Mouse (Mus musculus): Measurements from ENCODE around the gene Tjp1. TPM values are rescaled to one million over a fixed set of nuclear protein-coding genes. Genes with fewer than 3 reads are reported as not detected.

Gene Tjp1
- polyA plus RNA-seq, 1 experiment from 2014 or later: 18.6 TPM

DNA sequence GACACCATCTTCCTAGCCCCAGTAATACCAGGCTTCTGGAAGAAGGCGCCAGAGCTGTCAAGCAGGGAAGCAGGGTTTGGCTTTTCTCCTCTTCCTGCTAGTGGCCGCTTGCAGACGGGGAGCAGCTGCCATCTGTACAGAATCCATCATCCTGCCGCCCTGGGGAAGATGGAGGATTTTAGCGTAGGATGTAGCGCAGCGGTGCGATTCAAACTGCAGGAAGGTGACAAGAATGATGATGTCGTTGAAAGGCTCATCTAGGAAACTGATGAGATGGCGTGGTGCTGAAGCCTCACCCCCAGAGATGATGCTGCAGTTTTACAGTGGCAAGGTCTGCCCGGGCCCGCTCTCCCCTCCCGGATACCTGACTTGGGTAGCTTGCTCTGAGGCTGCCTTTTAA is 248.3 kb downstream of the Tjp1 start:
- no peak overlapping the region for H3K4me3 ChIP-seq (ENCODE audit: low read depth, low read length)
- DNase-seq (ENCODE audit: low spot score) (no peak), ATAC-seq (replicated peaks; ENCODE audit: insufficient number of reproducible peaks, low FRiP score, low TSS enrichment, low read depth) (no peak)
- WGBS: 87% methylated on average over 13 of the region's 13 CpGs
- H3K4me2 ChIP-seq (ENCODE audit: low read depth, low read length): no peak overlapping the region
- H3K27ac ChIP-seq (replicated peaks; ENCODE audit: low read depth, low read length): no peak overlapping the region
- H3K4me1 ChIP-seq (ENCODE audit: control insufficient read depth, insufficient read depth, low read length): no peaks in the 10 kb centered on the region
- no peak overlapping the region for H3K9ac ChIP-seq (replicated peaks; ENCODE audit: low read length)
- H3K27me3 ChIP-seq (ENCODE audit: control insufficient read depth, insufficient read depth, low read length): no peaks in the 10 kb centered on the region
- no peaks in the 10 kb centered on the region for H3K9me3 ChIP-seq (replicated peaks; ENCODE audit: control insufficient read depth, low read length)
- no peaks in the 10 kb centered on the region for H3K36me3 ChIP-seq (replicated peaks; ENCODE audit: control insufficient read depth, insufficient read depth, low read depth, low read length)

DNA sequence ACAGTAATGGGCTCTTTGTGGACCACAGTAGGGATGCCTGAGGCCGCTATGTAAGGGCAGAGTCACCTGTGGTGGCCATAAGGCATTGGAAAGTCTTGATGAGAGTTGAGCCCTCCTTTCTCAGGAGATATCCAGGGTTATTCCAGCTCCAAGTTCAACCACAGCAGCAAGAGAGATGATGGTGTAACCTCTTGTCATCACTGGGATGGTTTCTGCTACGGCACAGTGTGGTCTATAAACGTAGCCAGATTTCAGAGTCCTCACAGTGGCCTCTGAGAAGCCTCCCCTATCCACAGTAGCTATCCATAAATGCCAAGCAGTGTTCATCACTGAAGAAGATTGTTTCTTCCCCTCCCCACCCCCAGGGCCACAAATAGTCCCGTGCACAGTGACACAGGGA is 251.8 kb downstream of the Tjp1 start:
- Histone ChIP-seq H3K9ac (replicated peaks; ENCODE audit: low read length) (no peak overlapping the region), H3K9me3 (replicated peaks; ENCODE audit: control insufficient read depth, low read length) (no peaks in the 10 kb centered on the region), H3K4me2 (ENCODE audit: low read depth, low read length) (no peak overlapping the region), H3K27me3 (ENCODE audit: control insufficient read depth, insufficient read depth, low read length) (no peaks in the 10 kb centered on the region), H3K4me1 (ENCODE audit: control insufficient read depth, insufficient read depth, low read length) (no peaks in the 10 kb centered on the region), H3K27ac (replicated peaks; ENCODE audit: low read depth, low read length) (no peak overlapping the region), H3K4me3 (ENCODE audit: low read depth, low read length) (no peak overlapping the region), H3K36me3 (replicated peaks; ENCODE audit: control insufficient read depth, insufficient read depth, low read depth, low read length) (no peaks in the 10 kb centered on the region)
- WGBS: 83% methylated on average over 4 of the region's 4 CpGs
- ATAC-seq (replicated peaks; ENCODE audit: insufficient number of reproducible peaks, low FRiP score, low TSS enrichment, low read depth) (no peak), DNase-seq (ENCODE audit: low spot score) (no peak)

DNA sequence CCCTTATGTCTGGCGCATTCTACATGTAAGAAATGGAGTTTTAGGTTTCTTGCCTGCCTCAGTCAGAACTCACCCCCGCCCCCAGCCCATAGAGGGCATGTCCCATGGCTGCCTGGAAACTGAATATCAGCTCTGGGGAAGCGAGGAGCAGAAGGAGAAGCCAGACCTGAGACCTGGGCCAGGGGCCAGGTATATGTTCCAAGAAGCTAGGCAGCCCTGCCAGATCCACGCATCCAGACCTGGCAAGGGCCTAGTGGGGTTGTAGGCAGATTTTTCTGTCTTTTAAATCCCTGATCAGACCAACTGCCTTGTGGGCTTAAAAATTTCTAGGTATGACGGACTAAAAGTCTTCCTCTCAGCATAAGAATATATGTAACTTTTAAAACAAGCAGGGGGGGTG is 253.4 kb downstream of the Tjp1 start:
- H3K27me3 ChIP-seq (ENCODE audit: control insufficient read depth, insufficient read depth, low read length): no peaks in the 10 kb centered on the region

DNA sequence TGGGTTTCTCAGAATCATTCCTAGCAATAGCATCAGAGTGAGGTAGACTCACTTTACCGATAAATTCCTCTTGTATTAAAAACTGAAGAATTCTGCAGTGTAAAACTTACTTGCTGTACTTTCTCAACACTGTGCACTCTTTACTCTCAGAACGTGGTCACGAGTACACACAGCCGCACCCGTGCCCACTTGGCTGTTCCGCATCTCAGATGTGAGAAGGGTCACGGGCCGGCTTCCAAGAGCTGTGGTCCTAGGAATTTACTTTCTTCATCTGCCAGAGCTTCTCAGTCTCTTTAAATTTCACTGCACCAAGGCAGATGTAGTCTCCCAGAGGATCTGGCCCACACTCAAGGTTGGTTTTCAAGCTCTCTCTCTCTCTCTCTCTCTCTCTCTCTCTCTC is 277.9 kb downstream of the Tjp1 start:
- H3K27me3 ChIP-seq (ENCODE audit: control insufficient read depth, insufficient read depth, low read length): no peaks in the 10 kb centered on the region
- H3K4me2 ChIP-seq (ENCODE audit: low read depth, low read length): no peak overlapping the region
- H3K9me3 ChIP-seq (replicated peaks; ENCODE audit: control insufficient read depth, low read length): no peaks in the 10 kb centered on the region
- H3K36me3 ChIP-seq (replicated peaks; ENCODE audit: control insufficient read depth, insufficient read depth, low read depth, low read length): no peaks in the 10 kb centered on the region
- no peaks in the 10 kb centered on the region for H3K4me1 ChIP-seq (ENCODE audit: control insufficient read depth, insufficient read depth, low read length)
- no peak overlapping the region for H3K27ac ChIP-seq (replicated peaks; ENCODE audit: low read depth, low read length)
- 92% methylated on average over 8 of the region's 8 CpGs for WGBS
- H3K9ac ChIP-seq (replicated peaks; ENCODE audit: low read length): no peak overlapping the region
- H3K4me3 ChIP-seq (ENCODE audit: low read depth, low read length): no peak overlapping the region
- DNase-seq (ENCODE audit: low spot score) (no peak), ATAC-seq (replicated peaks; ENCODE audit: insufficient number of reproducible peaks, low FRiP score, low TSS enrichment, low read depth) (no peak)

More for the DNA sequence above, 253.4 kb downstream of the Tjp1 start:
- Histone ChIP-seq H3K4me2 (ENCODE audit: low read depth, low read length) (no peak overlapping the region), H3K36me3 (replicated peaks; ENCODE audit: control insufficient read depth, insufficient read depth, low read depth, low read length) (no peaks in the 10 kb centered on the region), H3K4me1 (ENCODE audit: control insufficient read depth, insufficient read depth, low read length) (no peaks in the 10 kb centered on the region), H3K4me3 (ENCODE audit: low read depth, low read length) (no peak overlapping the region), H3K9me3 (replicated peaks; ENCODE audit: control insufficient read depth, low read length) (no peaks in the 10 kb centered on the region), H3K9ac (replicated peaks; ENCODE audit: low read length) (no peak overlapping the region), H3K27ac (replicated peaks; ENCODE audit: low read depth, low read length) (no peak overlapping the region)
- ATAC-seq (replicated peaks; ENCODE audit: insufficient number of reproducible peaks, low FRiP score, low TSS enrichment, low read depth): no peak
- 73% methylated on average over 5 of the region's 5 CpGs for WGBS
- DNase-seq (ENCODE audit: low spot score): no peak

Other genes with a start within 250 kb of the Tjp1 start
- 10.4 and 13.0 TPM in 2 replicates for gene Tarsl2, start 117.1 kb upstream of the Tjp1 start, polyA plus RNA-seq (2014; fragmentation: Nextera tagmentation; extraction: Ambion mirVana)
- gene Tm2d3, start 163.4 kb upstream of the Tjp1 start, polyA plus RNA-seq (2014; fragmentation: Nextera tagmentation; extraction: Ambion mirVana): 61.5 and 68.4 TPM in 2 replicates

Measured in embryonic facial prominence, embryonic 11.5 days (tissue).